Mouse (Mus musculus): Measurements from ENCODE around the gene Sars.

DNA sequence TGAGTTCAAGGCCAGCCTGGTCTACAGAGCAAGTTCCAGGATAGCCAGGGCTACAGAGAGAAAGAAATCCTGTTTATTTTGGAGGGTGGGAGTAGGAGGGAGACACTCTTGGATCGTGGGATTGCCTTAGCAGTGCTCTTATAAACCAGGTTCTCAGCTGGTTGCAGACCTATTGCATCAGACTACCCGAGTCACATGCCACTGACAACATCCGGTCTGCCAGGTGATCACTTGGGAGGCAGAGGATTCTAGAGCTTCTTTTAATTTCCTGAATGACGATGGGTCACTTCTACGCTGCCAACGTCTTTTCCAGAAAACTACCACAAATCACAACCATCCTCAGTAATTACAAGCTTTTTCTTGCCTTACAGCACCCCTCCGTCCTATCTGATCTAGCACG lies 980 bp downstream of the Sars start:
- no peak for TF ChIP-seq CTCF (IDR thresholded peaks at IDR 0.05; ENCODE audit: borderline replicate concordance, insufficient read depth, low read depth, low read length)
- TF ChIP-seq POLR2A (IDR thresholded peaks at IDR 0.05; ENCODE audit: borderline replicate concordance, insufficient read depth, low read length) = no peak

Data from cerebellum, adult 2 months (tissue).